Mouse (Mus musculus): ENCODE data around the gene AA467197. TPM values are rescaled to one million over a fixed set of nuclear protein-coding genes. Genes with fewer than 3 reads are reported as not detected.

Gene AA467197
- polyA plus RNA-seq, 1 experiment from 2014 or later: not detected

DNA sequence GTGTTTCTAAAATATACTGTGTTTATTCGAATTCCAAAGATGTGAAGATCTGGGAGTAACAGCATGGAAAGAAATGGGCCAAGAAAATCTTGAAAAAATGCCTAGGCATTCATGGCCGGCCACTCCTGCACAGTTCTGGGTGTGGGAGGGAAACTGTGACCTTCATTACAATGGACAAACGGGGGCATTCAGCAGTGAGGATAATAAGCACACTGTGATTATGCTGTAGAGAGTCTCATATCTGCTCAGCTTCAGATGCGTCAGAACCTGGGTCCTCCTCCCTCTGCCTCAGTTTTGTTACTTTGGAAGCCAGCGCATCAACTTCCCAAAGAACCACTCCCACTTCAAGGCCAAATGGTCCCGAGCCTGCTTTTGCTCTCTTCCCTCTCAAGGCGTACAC lies 10.9 kb upstream of the AA467197 start:
- Histone ChIP-seq H3K4me1 (ENCODE audit: control insufficient read depth in 2 of 2, insufficient read depth in 2 of 2, low read length in 2 of 2) (no peaks in the 10 kb centered on the region), H3K9me3 (ENCODE audit: control insufficient read depth, low read length) (no peaks in the 10 kb centered on the region), H3K27ac (replicated peaks in 1 of 2; ENCODE audit: control insufficient read depth in 1 of 2, insufficient read depth in 1 of 2, low read depth in 2 of 2, low read length in 2 of 2) (no peak overlapping the region), H3K4me3 (ENCODE audit: control insufficient read depth in 1 of 2, insufficient read depth in 1 of 2, low read depth in 1 of 2, low read length in 2 of 2) (no peak overlapping the region), H3K36me3 (ENCODE audit: control insufficient read depth, insufficient read depth, low read length) (no peaks in the 10 kb centered on the region), H3K27me3 (ENCODE audit: control insufficient read depth, insufficient read depth, low read length) (no peaks in the 10 kb centered on the region), H3K4me2 (ENCODE audit: low read length) (no peak overlapping the region), H3K9ac (ENCODE audit: low read length) (no peak overlapping the region)
- ATAC-seq (ENCODE audit: insufficient number of reproducible peaks, insufficient read depth, low FRiP score, low read depth): no peak
- WGBS: 58% methylated on average over 7 of the region's 7 CpGs

DNA sequence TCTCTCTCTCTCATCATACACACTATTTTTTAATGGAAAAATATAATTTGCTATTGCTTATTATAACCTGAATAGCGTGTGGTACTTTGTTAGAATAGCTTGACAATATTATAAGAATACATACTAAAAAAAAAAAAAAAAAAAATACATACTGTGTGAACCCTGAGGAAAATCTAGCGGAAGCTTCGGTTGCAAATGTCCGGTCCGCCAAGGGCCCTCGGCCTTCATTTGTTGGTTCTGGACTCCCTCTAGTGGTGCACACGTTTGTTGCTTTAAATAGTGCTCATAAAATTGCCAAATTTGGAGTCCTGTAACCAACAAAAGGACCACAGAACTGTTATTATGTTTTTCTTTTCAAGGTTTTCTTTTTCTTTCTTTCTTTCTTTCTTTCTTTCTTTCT lies 7.8 kb upstream of the AA467197 start:
- peaks cover 20% of the 10 kb centered on the region for H3K36me3 ChIP-seq (ENCODE audit: control insufficient read depth, insufficient read depth, low read length)
- no peak overlapping the region for H3K9ac ChIP-seq (ENCODE audit: low read length)
- H3K27me3 ChIP-seq (ENCODE audit: control insufficient read depth, insufficient read depth, low read length): no peaks in the 10 kb centered on the region
- ATAC-seq (ENCODE audit: insufficient number of reproducible peaks, insufficient read depth, low FRiP score, low read depth): no peak
- H3K4me1 ChIP-seq (ENCODE audit: control insufficient read depth in 2 of 2, insufficient read depth in 2 of 2, low read length in 2 of 2): 0 out of 4 replicates have a peak, but pooled peaks cover 0 to 5% of the 10 kb centered on the region in 2 experiments
- no peak overlapping the region for H3K4me3 ChIP-seq (ENCODE audit: control insufficient read depth in 1 of 2, insufficient read depth in 1 of 2, low read depth in 1 of 2, low read length in 2 of 2)
- 0 out of 2 replicates have a peak overlapping the region, but pooled peaks have one; percentile 19 for H3K4me2 ChIP-seq (ENCODE audit: low read length)
- H3K9me3 ChIP-seq (ENCODE audit: control insufficient read depth, low read length): no peaks in the 10 kb centered on the region
- WGBS: under 1% methylated on average over 7 of the region's 7 CpGs
- H3K27ac ChIP-seq (replicated peaks in 1 of 2; ENCODE audit: control insufficient read depth in 1 of 2, insufficient read depth in 1 of 2, low read depth in 2 of 2, low read length in 2 of 2): no peak overlapping the region

DNA sequence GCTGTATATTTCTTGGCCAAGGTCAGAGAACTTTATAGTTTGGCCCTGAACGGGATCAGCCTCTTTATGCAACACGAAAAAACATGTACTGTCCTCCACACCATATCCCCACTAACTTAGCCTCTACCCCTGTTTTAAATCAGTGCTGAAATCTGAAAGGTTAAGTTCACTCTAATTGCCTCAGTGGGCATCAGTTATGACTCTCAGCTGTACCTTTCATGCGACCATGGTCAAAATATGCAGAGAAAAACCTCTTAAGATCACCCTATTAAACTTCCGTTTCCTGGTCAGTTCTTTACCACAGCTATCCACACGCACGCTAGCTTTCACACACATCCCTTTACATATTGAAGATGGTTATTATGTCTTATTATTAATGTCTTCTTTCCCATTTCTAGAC lies 6.9 kb upstream of the AA467197 start:
- Histone ChIP-seq H3K4me2 (ENCODE audit: low read length) (peak overlapping the region; percentile 98), H3K27me3 (ENCODE audit: control insufficient read depth, insufficient read depth, low read length) (no peaks in the 10 kb centered on the region), H3K4me1 (ENCODE audit: control insufficient read depth in 2 of 2, insufficient read depth in 2 of 2, low read length in 2 of 2) (0 out of 4 replicates have a peak, but pooled peaks cover 0 to 5% of the 10 kb centered on the region in 2 experiments), H3K36me3 (ENCODE audit: control insufficient read depth, insufficient read depth, low read length) (peaks cover 25% of the 10 kb centered on the region), H3K4me3 (ENCODE audit: control insufficient read depth in 1 of 2, insufficient read depth in 1 of 2, low read depth in 1 of 2, low read length in 2 of 2) (peak overlapping the region in 1 of 2 experiments; percentile 96; a peak in 2 of 4 replicates), H3K9ac (ENCODE audit: low read length) (peak overlapping the region; percentile 95), H3K27ac (replicated peaks in 1 of 2; ENCODE audit: control insufficient read depth in 1 of 2, insufficient read depth in 1 of 2, low read depth in 2 of 2, low read length in 2 of 2) (no peak overlapping the region), H3K9me3 (ENCODE audit: control insufficient read depth, low read length) (no peaks in the 10 kb centered on the region)
- WGBS: 62% methylated on average over 6 of the region's 6 CpGs
- ATAC-seq (ENCODE audit: insufficient number of reproducible peaks, insufficient read depth, low FRiP score, low read depth): no peak

DNA sequence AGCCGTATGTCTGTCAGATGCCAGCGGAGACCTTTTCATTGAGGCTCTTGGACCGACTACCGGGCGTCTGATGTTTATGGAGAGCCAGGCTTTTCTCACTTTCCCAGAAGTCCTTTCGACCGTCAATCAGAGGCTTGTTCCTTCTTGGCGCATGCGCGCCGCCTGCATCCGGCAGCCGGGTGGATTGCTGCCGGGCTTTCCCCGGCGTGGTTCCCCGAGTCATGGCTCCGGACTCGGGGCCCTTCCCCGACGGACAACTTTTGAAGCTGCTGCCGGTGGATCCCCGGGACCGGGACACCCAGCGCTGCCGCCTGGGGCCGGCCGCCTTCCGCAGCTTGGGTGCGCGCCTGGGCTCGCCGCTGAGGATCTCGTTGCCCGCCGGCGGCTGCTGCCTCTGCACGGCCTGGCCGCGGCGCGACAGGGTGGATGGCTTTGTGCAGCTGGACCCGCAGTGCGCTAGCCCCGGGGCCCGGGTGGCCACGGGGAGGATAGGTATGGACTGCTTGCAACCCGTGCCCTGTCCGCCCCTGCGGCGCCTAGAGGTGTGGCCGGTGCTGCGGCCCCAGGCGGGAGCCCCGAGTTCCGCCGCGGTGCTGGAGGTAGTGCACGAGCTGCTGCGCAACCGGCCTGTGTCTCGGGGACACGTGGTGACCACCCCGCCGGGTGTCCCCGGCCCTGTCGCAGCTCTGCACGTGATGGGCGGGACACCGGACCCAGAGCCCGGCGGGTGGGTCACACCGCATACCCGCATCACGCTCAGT lies 6.1 kb upstream of the AA467197 start:
- Histone ChIP-seq H3K9ac (ENCODE audit: low read length) (peak overlapping the region; percentile 95), H3K27ac (replicated peaks in 1 of 2; ENCODE audit: control insufficient read depth in 1 of 2, insufficient read depth in 1 of 2, low read depth in 2 of 2, low read length in 2 of 2) (peak overlapping the region; percentile 64 to 79), H3K27me3 (ENCODE audit: control insufficient read depth, insufficient read depth, low read length) (no peaks in the 10 kb centered on the region), H3K9me3 (ENCODE audit: control insufficient read depth, low read length) (no peaks in the 10 kb centered on the region), H3K4me2 (ENCODE audit: low read length) (peak overlapping the region; percentile 98), H3K4me1 (ENCODE audit: control insufficient read depth in 2 of 2, insufficient read depth in 2 of 2, low read length in 2 of 2) (0 out of 4 replicates have a peak, but pooled peaks cover 0 to 5% of the 10 kb centered on the region in 2 experiments), H3K36me3 (ENCODE audit: control insufficient read depth, insufficient read depth, low read length) (peaks cover 25% of the 10 kb centered on the region), H3K4me3 (ENCODE audit: control insufficient read depth in 1 of 2, insufficient read depth in 1 of 2, low read depth in 1 of 2, low read length in 2 of 2) (peak overlapping the region; percentile 95 to 96)
- WGBS: under 1% methylated on average over 72 of the region's 75 CpGs
- peak; percentile 81 for ATAC-seq (ENCODE audit: insufficient number of reproducible peaks, insufficient read depth, low FRiP score, low read depth)

DNA sequence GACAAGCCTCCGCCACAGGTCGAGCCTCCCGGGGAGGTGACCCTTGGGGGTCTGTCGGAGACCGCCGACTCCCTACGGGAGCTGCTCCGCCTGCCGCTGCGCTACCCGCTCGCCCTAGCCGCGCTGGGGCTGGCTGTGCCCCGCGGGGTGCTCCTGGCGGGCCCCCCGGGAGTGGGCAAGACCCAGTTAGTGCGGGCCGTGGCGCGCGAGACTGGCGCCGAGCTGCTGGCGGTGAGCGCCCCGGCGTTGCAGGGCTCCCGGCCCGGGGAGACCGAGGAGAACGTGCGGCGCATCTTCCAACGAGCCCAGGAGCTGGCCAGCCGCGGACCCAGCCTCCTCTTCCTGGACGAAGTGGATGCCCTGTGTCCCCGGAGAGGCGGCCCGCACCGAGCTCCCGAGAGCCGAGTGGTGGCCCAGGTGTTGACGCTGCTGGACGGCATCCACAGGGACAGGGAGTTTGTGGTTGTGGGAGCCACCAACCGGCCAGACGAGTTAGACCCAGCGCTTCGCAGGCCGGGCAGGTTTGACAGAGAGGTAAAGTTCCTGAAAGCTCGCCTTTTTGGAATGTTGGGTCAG lies 5.5 kb upstream of the AA467197 start:
- Histone ChIP-seq H3K27me3 (ENCODE audit: control insufficient read depth, insufficient read depth, low read length) (no peaks in the 10 kb centered on the region), H3K27ac (replicated peaks in 1 of 2; ENCODE audit: control insufficient read depth in 1 of 2, insufficient read depth in 1 of 2, low read depth in 2 of 2, low read length in 2 of 2) (peak overlapping the region in 1 of 2 experiments; percentile 79; a peak in 1 of 4 replicates), H3K4me2 (ENCODE audit: low read length) (peak overlapping the region; percentile 98), H3K4me1 (ENCODE audit: control insufficient read depth in 2 of 2, insufficient read depth in 2 of 2, low read length in 2 of 2) (0 out of 4 replicates have a peak, but pooled peaks cover 0 to 5% of the 10 kb centered on the region in 2 experiments), H3K36me3 (ENCODE audit: control insufficient read depth, insufficient read depth, low read length) (peaks cover 25% of the 10 kb centered on the region), H3K4me3 (ENCODE audit: control insufficient read depth in 1 of 2, insufficient read depth in 1 of 2, low read depth in 1 of 2, low read length in 2 of 2) (peak overlapping the region; percentile 95 to 96), H3K9me3 (ENCODE audit: control insufficient read depth, low read length) (no peaks in the 10 kb centered on the region), H3K9ac (ENCODE audit: low read length) (peak overlapping the region; percentile 95)
- under 1% methylated on average over 52 of the region's 53 CpGs for WGBS
- ATAC-seq (ENCODE audit: insufficient number of reproducible peaks, insufficient read depth, low FRiP score, low read depth): no peak

DNA sequence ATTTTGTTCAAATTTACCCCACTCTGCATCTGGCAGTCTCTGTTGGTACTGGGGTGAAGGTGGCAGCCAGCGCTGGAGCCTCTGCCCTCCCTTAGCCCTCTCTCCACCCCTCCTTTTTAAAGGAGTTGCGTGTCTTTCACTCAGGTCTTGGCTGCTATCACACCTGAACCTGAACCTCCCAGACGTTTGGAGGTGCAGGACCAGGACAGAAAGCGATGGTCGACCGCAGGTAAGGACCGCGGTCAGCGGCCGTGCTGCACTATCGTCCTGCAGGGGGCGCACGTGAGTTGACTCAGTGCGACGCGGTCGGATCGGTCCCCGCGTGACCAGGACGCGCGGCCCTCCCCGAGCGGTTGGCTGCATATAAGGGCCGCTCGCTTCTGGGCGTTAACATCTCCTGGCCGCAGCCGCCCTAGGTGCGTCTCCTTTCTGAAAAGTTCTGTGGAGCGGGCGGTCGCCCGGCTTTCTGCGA lies 776 bp downstream of the AA467197 start:
- H3K4me2 ChIP-seq (ENCODE audit: low read length): peak overlapping the region; percentile 79
- peak overlapping the region; percentile 43 to 46 for H3K4me3 ChIP-seq (ENCODE audit: control insufficient read depth in 1 of 2, insufficient read depth in 1 of 2, low read depth in 1 of 2, low read length in 2 of 2)
- H3K27me3 ChIP-seq (ENCODE audit: control insufficient read depth, insufficient read depth, low read length): peaks cover 11% of the 10 kb centered on the region
- H3K27ac ChIP-seq (replicated peaks in 1 of 2; ENCODE audit: control insufficient read depth in 1 of 2, insufficient read depth in 1 of 2, low read depth in 2 of 2, low read length in 2 of 2): no peak overlapping the region
- no peaks in the 10 kb centered on the region for H3K9me3 ChIP-seq (ENCODE audit: control insufficient read depth, low read length)
- H3K9ac ChIP-seq (ENCODE audit: low read length): peak overlapping the region; percentile 54; the same call in 1 of the 2 replicates
- 1% methylated on average over 36 of the region's 36 CpGs for WGBS
- H3K4me1 ChIP-seq (ENCODE audit: control insufficient read depth in 2 of 2, insufficient read depth in 2 of 2, low read length in 2 of 2): peaks cover 0 to 2% of the 10 kb centered on the region in 2 experiments; a peak in 1 of 4 replicates
- peaks cover 20% of the 10 kb centered on the region for H3K36me3 ChIP-seq (ENCODE audit: control insufficient read depth, insufficient read depth, low read length)
- peak; percentile 61; the same call in 1 of the 2 replicates for ATAC-seq (ENCODE audit: insufficient number of reproducible peaks, insufficient read depth, low FRiP score, low read depth)

DNA sequence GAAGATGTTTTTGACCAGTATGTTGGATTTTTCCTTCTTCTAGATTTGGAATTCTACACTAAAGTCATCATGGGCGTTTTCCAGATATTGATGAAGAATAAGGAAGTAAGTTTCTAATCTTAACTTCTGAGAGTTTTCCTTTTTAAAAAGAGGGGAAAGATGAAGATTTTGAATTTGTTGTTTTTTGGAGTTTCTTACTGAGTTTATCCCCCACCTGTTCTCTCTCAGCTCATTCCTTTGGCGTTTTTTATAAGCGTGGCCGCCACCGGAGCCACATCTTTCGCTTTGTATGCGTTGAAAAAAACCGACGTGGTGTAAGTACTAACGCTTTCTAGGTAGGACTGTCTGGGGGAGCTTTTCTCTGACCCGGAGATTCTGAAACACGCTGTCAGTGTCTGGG lies 1.2 kb downstream of the AA467197 start:
- 32% methylated on average over 12 of the region's 12 CpGs for WGBS
- no peak for ATAC-seq (ENCODE audit: insufficient number of reproducible peaks, insufficient read depth, low FRiP score, low read depth)

More for the DNA sequence above, 1.2 kb downstream of the AA467197 start:
- H3K9me3 ChIP-seq (ENCODE audit: control insufficient read depth, low read length): no peaks in the 10 kb centered on the region
- H3K4me1 ChIP-seq (ENCODE audit: control insufficient read depth in 2 of 2, insufficient read depth in 2 of 2, low read length in 2 of 2): peaks cover 0 to 2% of the 10 kb centered on the region in 2 experiments; a peak in 1 of 4 replicates
- peak overlapping the region; percentile 54; the same call in 1 of the 2 replicates for H3K9ac ChIP-seq (ENCODE audit: low read length)
- peaks cover 15% of the 10 kb centered on the region for H3K36me3 ChIP-seq (ENCODE audit: control insufficient read depth, insufficient read depth, low read length)
- peaks cover 11% of the 10 kb centered on the region for H3K27me3 ChIP-seq (ENCODE audit: control insufficient read depth, insufficient read depth, low read length)
- H3K27ac ChIP-seq (replicated peaks in 1 of 2; ENCODE audit: control insufficient read depth in 1 of 2, insufficient read depth in 1 of 2, low read depth in 2 of 2, low read length in 2 of 2): no peak overlapping the region
- H3K4me2 ChIP-seq (ENCODE audit: low read length): peak overlapping the region; percentile 79
- peak overlapping the region; percentile 43 to 46 for H3K4me3 ChIP-seq (ENCODE audit: control insufficient read depth in 1 of 2, insufficient read depth in 1 of 2, low read depth in 1 of 2, low read length in 2 of 2)
